8 mouse cellular contexts compared by ENCODE assay signal in genomic region chr11:95666529-95667149, GRCm38 (mm10). TPM values are rescaled to one million over a fixed set of nuclear protein-coding genes. Genes with fewer than 3 reads are reported as not detected.
DNase-seq lines count a peak whose midpoint lies in the region; ATAC-seq and TF ChIP-seq lines count a peak whose summit lies in the region.

Gene Phb (plus strand): TSS chr11:95666957.

- H3K9ac ChIP-seq in hindbrain, embryonic 13.5 days: peak within 1 kb of the TSS; percentile 78

- H3K4me2 ChIP-seq in hindbrain, embryonic 13.5 days: peak within 1 kb of the TSS; percentile 92

- 0 out of 2 replicates have a peak within 1 kb of the TSS, but pooled peaks have one; percentile 19 for H3K27ac ChIP-seq in hindbrain, embryonic 13.5 days

- ATAC-seq in Patski: peak; percentile 90
- ATAC-seq in hindbrain, embryonic 13.5 days (ENCODE audit: low FRiP score): peak; percentile 96

- H3K27me3 ChIP-seq in Patski: peaks cover 2% of the 10 kb centered on the region
- H3K27me3 ChIP-seq in hindbrain, embryonic 13.5 days: no peaks in the 10 kb centered on the region

- no peak for TF ChIP-seq CTCF in Patski (IDR thresholded peaks at IDR 0.05)

- 2% methylated on average over 25 of the region's 25 CpGs for WGBS in hindbrain, embryonic 13.5 days

- peaks cover 14% of the 10 kb centered on the region for H3K4me1 ChIP-seq in hindbrain, embryonic 13.5 days (replicated peaks)

- CTCF ChIA-PET in Patski (lab: Charles Lee): interaction anchor here (0.7 kb wide), 1 partner anchor 17 kb away, joined by 3 read pairs; no protein-coding TSS in a partner anchor

- in situ Hi-C loops in Patski (cut with MboI; ENCODE audit: low pct_unique_long_range_greater_than_20kb): no loop called here

- peak within 1 kb of the TSS; percentile 68 for H3K4me3 ChIP-seq in hindbrain, embryonic 13.5 days

- H3K9me3 ChIP-seq in hindbrain, embryonic 13.5 days: no peaks in the 10 kb centered on the region

- peaks cover 25% of the 10 kb centered on the region for H3K36me3 ChIP-seq in hindbrain, embryonic 13.5 days

- POLR2A ChIA-PET in Patski (lab: Charles Lee): interaction anchor here (1.0 kb wide), 1 partner anchor 273 kb away, joined by 3 read pairs; no protein-coding TSS in a partner anchor

- peak; percentile 95 for DNase-seq in Patski (ENCODE audit: low read depth, low spot score)
- peak; percentile 92 to 95 for DNase-seq in cerebellum, postnatal 14 days
- peak; percentile 91 to 96 for DNase-seq in frontal cortex, postnatal 14 days (ENCODE audit: low spot score in 2 of 2)
- peak; percentile 64 to 74 for DNase-seq in layer of hippocampus, postnatal 25 days (ENCODE audit: extremely low spot score in 1 of 2, low spot score in 1 of 2)
- DNase-seq in lung, postnatal 25 days (ENCODE audit: low spot score): peak; percentile 99
- DNase-seq in retina, embryonic 14.5 days (ENCODE audit: low spot score): peak; percentile 99
- DNase-seq in thymus, postnatal 4 days: peak; percentile 89

RNA-seq across cellular contexts. Expression of gene Phb, which starts in this region (rescaled TPM):
- polyA plus RNA-seq in Patski (2021): 158 TPM
- polyA plus RNA-seq in hindbrain, embryonic 13.5 days (2015; fragmentation: Nextera tagmentation; extraction: Ambion mirVana): 175 and 186 TPM in 2 replicates
- 100 to 1,000 TPM in 1 of 2 experiments, 10 to 100 TPM in 1; 94.5 to 106 TPM for total RNA-seq in layer of hippocampus, postnatal 25 days (2021)

Comparison
In these comparisons a context has a peak if more than half of its experiments do, and no peak if none do; other contexts are left out.
1. Peak in every context shown above with its lines: DNase-seq, ATAC-seq, H3K4me3 ChIP-seq and H3K27ac ChIP-seq.